Mouse (Mus musculus): Measurements from ENCODE around the gene Rnf144b. TPM values are rescaled to one million over a fixed set of nuclear protein-coding genes. Genes with fewer than 3 reads are reported as not detected.

Rnf144b gene
- polyA plus RNA-seq, 1 experiment from 2014 or later = 1.0 TPM

DNA sequence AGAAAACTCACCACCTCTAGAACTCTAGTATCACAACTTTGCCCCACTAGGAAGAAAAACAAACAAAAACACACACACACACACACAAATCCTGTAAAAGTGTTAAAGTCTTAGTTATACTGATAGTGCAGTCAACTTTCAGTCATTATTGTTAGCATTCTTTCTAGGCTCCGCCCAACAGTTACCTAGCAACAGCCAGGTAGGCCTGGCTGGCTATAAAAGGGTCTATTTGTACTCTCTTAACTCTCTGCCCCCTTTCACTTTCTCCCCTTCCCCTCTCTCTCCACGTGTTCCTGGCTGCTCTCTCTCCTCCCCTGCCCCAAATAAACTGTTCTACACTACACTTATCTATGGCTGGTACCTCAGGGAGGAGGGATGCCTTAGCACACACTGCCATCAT is 18.3 kb upstream of the Rnf144b start:
- ATAC-seq (ENCODE audit: insufficient number of reproducible peaks, insufficient read depth, low FRiP score, low TSS enrichment, low read depth) = no peak
- no peaks in the 10 kb centered on the region for H3K27me3 ChIP-seq
- H3K4me3 ChIP-seq (replicated peaks) = peak overlapping the region; percentile 95
- H3K4me1 ChIP-seq (replicated peaks) = peaks cover 24% of the 10 kb centered on the region
- peak overlapping the region; percentile 80 for H3K4me2 ChIP-seq
- H3K36me3 ChIP-seq = peaks cover 26% of the 10 kb centered on the region
- H3K27ac ChIP-seq = no peak overlapping the region
- peak overlapping the region; percentile 47 for H3K9ac ChIP-seq (replicated peaks)
- WGBS = 15% methylated on average over 2 of the region's 2 CpGs
- H3K9me3 ChIP-seq = no peaks in the 10 kb centered on the region

DNA sequence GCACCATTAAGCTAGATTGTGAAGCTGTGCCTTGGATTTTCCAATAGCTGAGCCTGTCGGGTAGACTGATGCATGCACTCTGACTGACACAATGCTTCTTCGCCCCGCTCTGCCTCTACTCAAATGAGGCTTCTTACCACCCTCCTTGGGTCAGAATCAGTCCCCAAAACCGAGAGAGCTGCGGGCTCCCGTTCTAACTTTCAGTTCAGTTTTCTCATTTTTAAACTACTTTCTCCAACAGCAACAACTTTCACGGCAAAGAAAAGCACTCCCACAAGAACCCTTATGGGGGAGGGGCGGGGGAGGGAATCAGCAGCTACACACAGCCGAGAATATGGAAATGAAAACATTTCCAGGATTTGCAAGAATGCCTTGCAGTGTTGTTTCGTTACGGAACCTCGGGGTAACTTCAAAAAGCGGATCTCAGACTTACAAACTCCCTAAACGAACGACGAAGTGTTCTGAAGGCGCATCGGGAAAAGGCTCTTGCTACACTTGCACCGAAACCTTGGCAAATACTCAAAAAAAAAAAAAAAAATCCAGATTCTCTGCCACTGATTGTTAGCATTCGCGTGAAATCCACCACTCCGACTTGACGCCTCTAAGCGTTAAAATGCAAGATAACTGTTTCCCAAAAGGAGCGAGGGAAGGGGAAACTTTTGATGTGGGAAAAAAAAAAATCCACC is 17.5 kb upstream of the Rnf144b start:
- no peak for ATAC-seq (ENCODE audit: insufficient number of reproducible peaks, insufficient read depth, low FRiP score, low TSS enrichment, low read depth)
- Histone ChIP-seq H3K4me2 (peak overlapping the region; percentile 80), H3K36me3 (peaks cover 19% of the 10 kb centered on the region), H3K4me3 (replicated peaks) (peak overlapping the region; percentile 95), H3K4me1 (replicated peaks) (peaks cover 24% of the 10 kb centered on the region), H3K27me3 (no peaks in the 10 kb centered on the region), H3K9me3 (no peaks in the 10 kb centered on the region), H3K9ac (replicated peaks) (peak overlapping the region; percentile 98), H3K27ac (peak overlapping the region; percentile 100)
- under 1% methylated on average over 25 of the region's 25 CpGs for WGBS

DNA sequence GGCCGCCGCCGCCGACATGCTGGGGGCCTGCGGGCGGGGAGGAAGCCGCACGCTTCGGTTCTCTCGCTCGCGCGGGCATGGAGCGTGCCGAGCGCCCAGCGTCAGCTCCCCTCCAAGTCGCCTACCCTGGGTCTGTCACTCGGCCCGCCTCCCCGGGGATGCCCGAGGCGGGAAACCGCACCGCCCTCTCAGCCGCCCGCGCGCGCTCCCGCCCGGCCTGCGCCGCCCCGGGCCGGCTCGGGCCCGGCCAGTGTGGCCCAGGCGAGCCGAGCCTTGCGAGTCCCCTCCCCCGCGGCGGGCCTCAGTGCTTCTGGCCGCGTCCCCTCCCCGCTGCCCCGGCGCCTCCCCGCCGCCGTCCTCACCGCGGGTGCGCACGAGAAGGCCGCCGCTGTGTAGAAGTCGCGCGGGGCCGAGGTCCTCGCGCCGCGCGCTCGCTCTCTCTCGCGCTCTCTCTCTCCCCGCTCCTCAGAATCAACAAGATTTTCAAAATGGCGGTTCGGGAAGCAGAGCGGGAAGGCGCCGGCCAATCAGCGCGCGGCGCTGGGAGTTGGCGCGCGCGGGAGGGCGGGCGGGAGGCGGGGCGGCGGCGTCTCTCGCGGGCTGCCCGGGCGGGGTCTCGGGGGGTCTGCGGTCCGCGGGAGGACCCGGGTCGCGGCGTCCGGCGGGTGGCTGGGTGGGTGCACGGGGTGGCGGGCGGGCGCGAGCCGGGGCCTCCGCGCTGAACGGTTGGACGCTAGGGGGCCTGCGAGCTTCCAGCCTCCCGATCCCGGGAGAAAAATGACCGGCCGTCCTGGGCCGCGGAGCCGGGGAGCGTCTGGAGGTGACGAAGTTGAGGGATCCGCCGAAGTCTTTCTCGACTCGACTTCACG is 16.5 kb upstream of the Rnf144b start, which contains the start of gene Dek:
Gene Dek, minus strand, starts transcription at position 491 of the 869 bp plus-strand sequence.
- Histone ChIP-seq H3K36me3 (peaks cover 13% of the 10 kb centered on the region), H3K27ac (peak within 1 kb of the TSS; percentile 100), H3K4me3 (replicated peaks) (peak within 1 kb of the TSS; percentile 95), H3K9ac (replicated peaks) (peak within 1 kb of the TSS; percentile 98), H3K4me2 (peak within 1 kb of the TSS; percentile 80), H3K4me1 (replicated peaks) (peaks cover 24% of the 10 kb centered on the region), H3K27me3 (no peaks in the 10 kb centered on the region), H3K9me3 (no peaks in the 10 kb centered on the region)
- ATAC-seq (ENCODE audit: insufficient number of reproducible peaks, insufficient read depth, low FRiP score, low TSS enrichment, low read depth) = peak; percentile 94
- under 1% methylated on average over 117 of the region's 129 CpGs for WGBS

DNA sequence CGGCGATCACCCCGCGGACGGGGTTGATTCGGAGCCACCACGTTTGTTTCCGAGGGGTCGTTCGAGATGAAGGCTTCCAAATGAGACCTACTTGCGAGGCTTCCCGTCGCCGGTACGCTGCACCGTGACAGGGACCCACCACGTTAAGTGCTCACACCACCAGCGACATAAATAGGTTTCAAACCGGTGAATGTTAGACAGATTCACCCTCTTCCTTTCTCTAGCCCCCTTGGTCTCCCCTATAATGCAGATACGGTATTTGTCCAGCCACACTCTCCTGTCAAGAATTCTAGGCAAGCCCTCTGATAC is 15.9 kb upstream of the Rnf144b start:
- Histone ChIP-seq H3K4me2 (peak overlapping the region; percentile 80), H3K9me3 (no peaks in the 10 kb centered on the region), H3K36me3 (peaks cover 9% of the 10 kb centered on the region), H3K27ac (peak overlapping the region; percentile 100), H3K4me1 (replicated peaks) (peaks cover 24% of the 10 kb centered on the region), H3K4me3 (replicated peaks) (peak overlapping the region; percentile 95), H3K9ac (replicated peaks) (peak overlapping the region; percentile 98), H3K27me3 (no peaks in the 10 kb centered on the region)
- ATAC-seq (ENCODE audit: insufficient number of reproducible peaks, insufficient read depth, low FRiP score, low TSS enrichment, low read depth) = peak; percentile 14; the same call in 1 of the 2 replicates
- WGBS = under 1% methylated on average over 20 of the region's 20 CpGs

DNA sequence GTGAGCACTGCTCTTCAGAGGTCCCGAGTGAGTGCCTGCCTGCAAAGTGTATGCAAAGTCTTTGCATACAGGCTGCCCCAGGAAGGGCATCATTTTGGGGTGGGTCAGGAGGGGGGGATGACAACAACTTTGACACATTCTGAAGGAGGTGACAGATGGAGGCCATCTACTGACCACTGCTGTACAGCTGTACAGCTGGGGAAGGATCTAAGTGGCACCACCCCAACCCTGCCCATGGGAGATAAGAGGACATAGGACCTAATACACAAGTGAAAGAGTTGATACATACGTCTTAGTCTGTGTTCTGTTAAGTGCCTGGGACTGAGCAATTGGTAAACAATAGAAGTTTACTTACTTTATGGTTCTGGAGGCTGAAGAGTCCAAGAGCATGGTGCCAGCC is 13.2 kb upstream of the Rnf144b start:
- 71% methylated on average over 2 of the region's 2 CpGs for WGBS
- Histone ChIP-seq H3K9ac (replicated peaks) (no peak overlapping the region), H3K4me1 (replicated peaks) (peaks cover 10% of the 10 kb centered on the region), H3K9me3 (no peaks in the 10 kb centered on the region), H3K36me3 (no peaks in the 10 kb centered on the region), H3K27me3 (no peaks in the 10 kb centered on the region), H3K27ac (no peak overlapping the region), H3K4me2 (no peak overlapping the region), H3K4me3 (replicated peaks) (no peak overlapping the region)
- no peak for ATAC-seq (ENCODE audit: insufficient number of reproducible peaks, insufficient read depth, low FRiP score, low TSS enrichment, low read depth)

DNA sequence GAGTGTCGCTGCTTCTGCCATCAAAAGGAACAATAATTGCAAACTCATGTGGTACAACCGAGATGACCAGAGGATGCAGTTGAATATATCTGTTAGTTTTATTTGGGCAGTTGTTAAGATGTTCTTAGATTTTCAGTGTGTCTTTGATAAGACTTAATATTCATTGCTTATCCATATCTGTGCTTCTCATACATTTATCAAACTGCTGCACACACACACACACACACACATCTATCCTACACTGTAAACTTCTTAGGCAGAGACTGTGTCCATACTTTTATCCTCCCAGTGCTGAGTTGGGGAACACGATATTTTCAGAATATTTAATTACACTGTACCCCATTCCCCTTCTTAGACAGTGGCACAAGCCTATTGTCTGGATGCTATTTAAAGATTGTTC is 11.3 kb upstream of the Rnf144b start:
- no peaks in the 10 kb centered on the region for H3K27me3 ChIP-seq
- whole genome bisulfite sequencing = 77% methylated on average over 3 of the region's 3 CpGs
- no peak for ATAC-seq (ENCODE audit: insufficient number of reproducible peaks, insufficient read depth, low FRiP score, low TSS enrichment, low read depth)
- H3K9ac ChIP-seq (replicated peaks) = no peak overlapping the region
- no peaks in the 10 kb centered on the region for H3K36me3 ChIP-seq
- no peak overlapping the region for H3K4me3 ChIP-seq (replicated peaks)
- no peaks in the 10 kb centered on the region for H3K9me3 ChIP-seq
- peaks cover 8% of the 10 kb centered on the region for H3K4me1 ChIP-seq (replicated peaks)
- no peak overlapping the region for H3K27ac ChIP-seq
- no peak overlapping the region for H3K4me2 ChIP-seq

DNA sequence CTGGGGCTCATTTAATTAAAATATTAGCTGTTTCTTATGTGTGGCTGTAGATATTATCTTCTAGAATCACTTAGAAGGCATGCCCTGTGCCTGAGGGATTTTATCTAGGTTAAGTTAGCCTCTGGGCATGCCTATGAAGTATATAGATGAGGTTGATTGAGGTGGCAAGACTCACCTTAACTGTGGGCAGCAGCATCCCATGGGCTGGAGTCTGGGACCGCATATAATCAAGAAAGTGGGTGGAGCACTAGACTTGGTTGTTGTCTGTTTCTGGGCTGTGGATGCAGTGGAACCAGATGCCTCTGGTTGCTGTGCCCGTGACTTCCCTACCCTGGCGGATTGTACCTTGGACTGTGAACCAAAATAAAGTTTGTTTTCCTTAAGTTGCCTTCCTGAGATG is 10.4 kb upstream of the Rnf144b start:
- ATAC-seq (ENCODE audit: insufficient number of reproducible peaks, insufficient read depth, low FRiP score, low TSS enrichment, low read depth) = no peak
- H3K9ac ChIP-seq (replicated peaks) = no peak overlapping the region
- H3K27ac ChIP-seq = no peak overlapping the region
- H3K4me1 ChIP-seq (replicated peaks) = peaks cover 5% of the 10 kb centered on the region
- WGBS = 83% methylated on average over 3 of the region's 3 CpGs
- no peaks in the 10 kb centered on the region for H3K27me3 ChIP-seq
- H3K4me3 ChIP-seq (replicated peaks) = no peak overlapping the region
- no peak overlapping the region for H3K4me2 ChIP-seq
- no peaks in the 10 kb centered on the region for H3K36me3 ChIP-seq
- H3K9me3 ChIP-seq = no peaks in the 10 kb centered on the region

DNA sequence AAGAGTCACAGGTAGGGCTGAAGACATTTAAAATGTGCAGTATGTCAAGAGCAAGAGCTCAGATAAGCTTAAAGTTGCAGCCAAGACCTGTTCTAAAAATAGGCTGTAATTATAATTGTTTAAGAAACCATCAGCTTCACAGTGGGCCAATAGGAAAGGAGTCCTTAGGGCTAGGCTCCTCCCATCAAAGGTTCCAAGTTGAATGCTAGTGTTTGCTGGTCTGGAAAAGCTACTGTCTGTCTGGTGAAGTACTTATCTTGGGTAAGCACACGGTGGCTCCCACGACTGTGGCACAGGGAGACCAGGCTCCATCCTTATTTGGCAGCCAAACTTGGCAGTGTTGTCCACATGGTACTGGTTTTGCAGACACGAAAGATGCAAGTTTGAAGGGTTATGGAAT is 9.5 kb upstream of the Rnf144b start:
- 57% methylated on average over 3 of the region's 3 CpGs for WGBS
- Histone ChIP-seq H3K4me1 (replicated peaks) (no peaks in the 10 kb centered on the region), H3K27ac (no peak overlapping the region), H3K9ac (replicated peaks) (no peak overlapping the region), H3K4me3 (replicated peaks) (no peak overlapping the region), H3K9me3 (no peaks in the 10 kb centered on the region), H3K4me2 (no peak overlapping the region), H3K27me3 (no peaks in the 10 kb centered on the region), H3K36me3 (no peaks in the 10 kb centered on the region)
- ATAC-seq (ENCODE audit: insufficient number of reproducible peaks, insufficient read depth, low FRiP score, low TSS enrichment, low read depth) = no peak

DNA sequence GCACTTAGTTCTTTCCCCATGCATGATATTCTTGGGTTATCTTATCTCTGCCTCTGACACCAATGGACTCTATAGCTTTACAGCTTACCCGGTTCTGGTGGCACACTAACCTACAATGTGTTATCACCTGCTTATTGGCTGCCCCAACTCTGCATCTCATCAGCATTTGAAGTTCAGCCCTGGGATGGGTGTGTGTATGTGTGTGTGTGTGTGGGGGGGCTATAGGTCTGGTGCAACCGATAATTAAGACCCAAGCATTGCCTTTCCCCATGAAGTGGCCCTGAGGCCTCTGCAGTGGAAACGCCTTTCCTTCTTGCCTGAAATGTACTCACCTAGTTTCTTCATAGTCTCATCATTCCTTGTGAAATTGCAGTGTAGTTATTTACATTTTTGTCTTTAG is 6.5 kb upstream of the Rnf144b start:
- H3K4me2 ChIP-seq = no peak overlapping the region
- no peaks in the 10 kb centered on the region for H3K27me3 ChIP-seq
- no peaks in the 10 kb centered on the region for H3K36me3 ChIP-seq
- no peak overlapping the region for H3K9ac ChIP-seq (replicated peaks)
- H3K9me3 ChIP-seq = no peaks in the 10 kb centered on the region
- ATAC-seq (ENCODE audit: insufficient number of reproducible peaks, insufficient read depth, low FRiP score, low TSS enrichment, low read depth) = no peak
- H3K27ac ChIP-seq = no peak overlapping the region
- 83% methylated on average over 3 of the region's 3 CpGs for WGBS
- H3K4me1 ChIP-seq (replicated peaks) = no peaks in the 10 kb centered on the region
- H3K4me3 ChIP-seq (replicated peaks) = no peak overlapping the region

DNA sequence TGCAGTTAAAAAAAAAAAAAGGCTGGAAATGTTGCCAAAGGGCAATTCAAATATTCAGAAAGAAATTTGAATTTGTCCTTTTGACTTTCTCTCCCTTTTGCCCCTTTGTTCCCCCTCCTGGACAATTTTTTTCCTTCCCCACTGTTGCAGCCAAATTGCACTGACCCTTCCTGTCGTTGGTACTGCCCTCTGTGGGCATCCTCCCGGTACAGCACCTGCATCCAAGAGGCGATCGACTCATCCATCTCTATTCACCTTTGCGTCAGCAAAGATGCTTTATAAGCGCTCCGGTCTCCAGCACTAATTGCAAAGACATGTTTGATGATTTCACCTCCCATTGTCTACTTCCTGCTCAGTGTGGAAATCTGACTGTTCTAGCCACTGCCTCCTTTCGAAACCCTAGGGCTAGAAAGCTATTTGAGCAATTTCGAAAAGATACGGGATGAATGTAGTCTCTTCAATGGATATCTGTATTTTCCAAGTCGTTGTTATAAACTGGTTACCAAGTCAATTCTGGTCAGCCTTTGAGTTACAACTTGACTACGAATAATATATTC is 1.0 kb upstream of the Rnf144b start:
- Histone ChIP-seq H3K4me3 (replicated peaks) (no peak overlapping the region), H3K9ac (replicated peaks) (no peak overlapping the region), H3K27me3 (peaks cover 27% of the 10 kb centered on the region), H3K9me3 (no peaks in the 10 kb centered on the region), H3K4me1 (replicated peaks) (peaks cover 14% of the 10 kb centered on the region), H3K4me2 (peak overlapping the region; percentile 94; the same call in 1 of the 2 replicates), H3K36me3 (no peaks in the 10 kb centered on the region), H3K27ac (no peak overlapping the region)
- 44% methylated on average over 12 of the region's 12 CpGs for WGBS
- ATAC-seq (ENCODE audit: insufficient number of reproducible peaks, insufficient read depth, low FRiP score, low TSS enrichment, low read depth) = no peak

DNA sequence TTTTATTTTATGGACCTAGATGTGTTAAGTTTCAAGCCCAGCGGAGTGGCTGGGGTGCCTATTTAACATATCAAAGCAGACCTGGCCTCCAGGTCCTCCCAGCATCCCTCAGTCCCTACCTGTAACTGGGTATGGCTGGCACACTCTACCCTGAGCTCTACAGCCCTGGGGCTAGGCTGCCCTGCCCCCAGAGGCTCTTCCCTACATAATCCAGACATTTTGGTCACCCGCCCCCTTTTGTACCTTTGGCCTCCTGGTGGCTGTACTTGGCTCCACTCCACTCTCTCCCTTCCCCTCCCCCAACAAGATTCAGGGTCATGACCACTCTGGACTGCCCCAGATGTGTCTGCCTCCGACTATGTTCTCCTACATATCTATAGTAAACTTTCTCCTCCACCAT is 2.0 kb downstream of the Rnf144b start:
- peaks cover 27% of the 10 kb centered on the region for H3K27me3 ChIP-seq
- no peaks in the 10 kb centered on the region for H3K9me3 ChIP-seq
- no peaks in the 10 kb centered on the region for H3K36me3 ChIP-seq
- no peak overlapping the region for H3K27ac ChIP-seq
- H3K9ac ChIP-seq (replicated peaks) = no peak overlapping the region
- H3K4me2 ChIP-seq = no peak overlapping the region
- ATAC-seq (ENCODE audit: insufficient number of reproducible peaks, insufficient read depth, low FRiP score, low TSS enrichment, low read depth) = no peak
- 36% methylated on average over 3 of the region's 3 CpGs for WGBS
- H3K4me1 ChIP-seq (replicated peaks) = peaks cover 14% of the 10 kb centered on the region
- H3K4me3 ChIP-seq (replicated peaks) = no peak overlapping the region
